Mouse (Mus musculus) thymus, postnatal 10 days (tissue): ENCODE data around the gene Mlh3.
A peak's percentile ranks its signal among the peaks of the same experiment; 100 is the strongest.

Experiments
- DNase-seq, 2 experiments: peaks; one replicate each; pipeline ENCODE4 v3.0.0; 2021; ENCODE audit warnings: low spot score in 2 of 2

Gene Mlh3

DNA sequence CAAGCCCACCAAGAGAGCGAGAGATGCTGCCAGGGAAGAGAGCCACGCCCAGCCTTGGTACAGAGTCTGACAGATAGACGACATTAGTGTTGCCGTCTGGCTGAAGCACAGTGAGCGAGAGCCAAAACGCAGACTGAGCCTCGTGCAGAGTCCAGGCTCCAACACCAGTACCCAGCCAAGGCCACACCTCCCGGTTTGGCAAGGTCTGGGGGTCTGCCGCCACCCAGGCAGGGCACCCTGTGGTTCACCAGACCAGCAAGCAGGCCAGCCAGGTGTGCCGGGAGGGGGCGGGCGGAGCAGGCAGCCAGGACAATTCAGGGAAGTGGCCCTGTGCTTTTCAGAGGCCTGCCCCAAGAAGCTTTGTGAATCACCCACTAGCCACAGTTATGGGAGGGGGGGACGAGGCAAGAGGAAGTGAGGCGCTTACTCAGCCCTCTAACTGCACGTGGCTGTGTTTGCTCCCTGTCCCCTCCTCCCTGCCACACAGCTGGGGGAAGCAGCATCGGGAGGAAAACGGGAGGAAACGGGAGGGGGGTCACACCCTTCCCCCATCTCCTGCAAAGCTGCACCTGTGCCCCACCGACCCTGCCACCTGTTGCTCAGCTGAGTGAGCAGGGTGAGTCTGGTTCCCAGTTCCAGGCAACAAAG is 77.8 kb downstream of the Mlh3 start:
- DNase-seq: peak; percentile 66 to 78

DNA sequence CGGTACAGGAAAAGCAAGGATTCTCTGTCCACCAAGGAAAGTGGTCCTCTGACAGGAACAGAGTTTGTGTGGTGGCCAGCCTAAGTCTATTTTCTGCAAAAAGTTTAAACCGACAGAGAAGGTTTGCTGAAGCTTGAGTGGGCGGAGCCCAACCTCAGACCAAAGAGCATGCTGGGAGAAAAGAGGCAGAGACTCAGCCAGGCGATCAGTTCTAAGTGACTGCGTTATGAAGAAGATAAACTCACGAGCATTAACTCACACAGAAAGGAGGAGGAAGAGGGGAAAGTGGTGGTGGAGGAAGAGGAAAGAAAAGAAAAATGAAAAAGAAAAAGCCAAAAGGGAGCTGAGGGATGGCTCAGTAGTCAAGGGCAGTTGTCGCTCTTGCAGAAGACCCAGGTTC is 80.1 kb downstream of the Mlh3 start:
- no peak for DNase-seq

DNA sequence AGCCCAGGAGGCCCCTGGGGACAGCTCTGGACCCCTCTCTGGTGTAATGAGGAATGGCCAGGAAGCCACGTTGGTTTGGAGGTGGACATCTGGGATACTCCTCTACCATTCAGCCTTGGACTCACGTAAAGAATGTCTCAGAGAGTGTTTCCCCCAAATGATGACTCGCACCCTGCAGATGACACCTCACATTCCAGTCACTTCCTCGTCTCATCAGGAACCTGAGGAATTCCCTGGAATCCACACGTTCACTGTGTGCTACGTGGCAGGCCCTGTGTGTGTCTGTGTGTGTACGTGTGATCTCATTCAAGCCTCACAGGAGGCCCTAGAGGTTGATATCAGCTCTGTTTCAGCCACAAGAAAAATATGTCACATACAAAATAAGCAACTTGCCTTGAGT is 84.0 kb downstream of the Mlh3 start:
- no peak for DNase-seq

DNA sequence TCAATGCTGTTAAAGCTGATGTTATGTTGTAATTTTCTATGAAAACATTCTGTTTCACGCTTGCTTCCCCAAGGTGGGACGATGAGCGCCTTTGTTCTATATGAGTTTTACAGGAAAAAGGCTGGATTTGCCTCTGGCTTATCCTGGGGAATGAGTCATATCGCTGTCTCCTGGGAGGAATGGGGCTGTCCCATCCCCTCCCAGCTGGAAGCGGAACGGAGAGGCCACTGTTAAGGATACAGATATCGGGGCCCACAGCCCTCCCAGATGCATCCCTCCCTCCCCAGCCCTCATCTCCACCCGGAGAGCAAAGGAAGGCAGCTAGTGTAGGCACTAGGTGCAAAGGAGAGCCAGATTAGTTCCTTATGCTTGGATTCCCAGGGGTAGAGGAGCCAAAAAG is 84.6 kb downstream of the Mlh3 start:
- no peak for DNase-seq
